Mouse (Mus musculus): ENCODE data around the gene Bean1. TPM values are rescaled to one million over a fixed set of nuclear protein-coding genes. Genes with fewer than 3 reads are reported as not detected.

The Bean1 gene
- polyA plus RNA-seq, 2 experiments: 1.7 to 4.5 TPM

GRCm38 (mm10) chr8:104219806-104220205 is 49.6 kb downstream of the Bean1 start:
- no peaks in the 10 kb centered on the region for H3K27me3 ChIP-seq (ENCODE audit: control insufficient read depth, insufficient read depth, low read length)
- DNase-seq (ENCODE audit: low spot score) (peak; percentile 79), ATAC-seq (ENCODE audit: low FRiP score, low read depth) (peak; percentile 68; the same call in 1 of the 2 replicates)
- H3K4me2 ChIP-seq (replicated peaks; ENCODE audit: low read depth, low read length, severe bottlenecking): no peak overlapping the region
- H3K4me3 ChIP-seq (replicated peaks; ENCODE audit: low read length): no peak overlapping the region
- no peak overlapping the region for H3K9ac ChIP-seq (ENCODE audit: low read depth, low read length, severe bottlenecking)
- H3K27ac ChIP-seq (replicated peaks; ENCODE audit: low read depth, low read length): no peak overlapping the region
- no peaks in the 10 kb centered on the region; the same call in 1 of the 2 replicates for H3K9me3 ChIP-seq (ENCODE audit: control insufficient read depth, low read length)
- no peaks in the 10 kb centered on the region for H3K4me1 ChIP-seq (ENCODE audit: control insufficient read depth, insufficient read depth, low read length)
- 46% methylated on average over 5 of the region's 5 CpGs for WGBS
- H3K36me3 ChIP-seq (ENCODE audit: control insufficient read depth, insufficient read depth, low read length): no peaks in the 10 kb centered on the region
- TF ChIP-seq POLR2A (IDR thresholded peaks at IDR 0.05; ENCODE audit: borderline replicate concordance, extremely low read depth, insufficient read depth, insufficient read length): no peak

- no peak overlapping the region for H3K9ac ChIP-seq (ENCODE audit: low read depth, low read length, severe bottlenecking)
- H3K4me3 ChIP-seq (replicated peaks; ENCODE audit: low read length): no peak overlapping the region
- DNase-seq (ENCODE audit: low spot score): no peak
- H3K27ac ChIP-seq (replicated peaks; ENCODE audit: low read depth, low read length): no peak overlapping the region
- H3K36me3 ChIP-seq (ENCODE audit: control insufficient read depth, insufficient read depth, low read length): peaks cover 60% of the 10 kb centered on the region
- no peaks in the 10 kb centered on the region for H3K4me1 ChIP-seq (ENCODE audit: control insufficient read depth, insufficient read depth, low read length)
- no peaks in the 10 kb centered on the region; the same call in 1 of the 2 replicates for H3K9me3 ChIP-seq (ENCODE audit: control insufficient read depth, low read length)
- WGBS: 91% methylated on average over 5 of the region's 5 CpGs
- H3K4me2 ChIP-seq (replicated peaks; ENCODE audit: low read depth, low read length, severe bottlenecking): no peak overlapping the region
- no peak for TF ChIP-seq POLR2A (IDR thresholded peaks at IDR 0.05; ENCODE audit: borderline replicate concordance, extremely low read depth, insufficient read depth, insufficient read length)
- H3K27me3 ChIP-seq (ENCODE audit: control insufficient read depth, insufficient read depth, low read length): no peaks in the 10 kb centered on the region
- no peak for ATAC-seq (ENCODE audit: low FRiP score, low read depth)
Observed at GRCm38 (mm10) chr8:104227048-104227447, 56.8 kb downstream of the Bean1 start.

- Histone ChIP-seq H3K27me3 (ENCODE audit: control insufficient read depth, insufficient read depth, low read length) (no peaks in the 10 kb centered on the region), H3K9ac (ENCODE audit: low read depth, low read length, severe bottlenecking) (no peak overlapping the region), H3K9me3 (ENCODE audit: control insufficient read depth, low read length) (no peaks in the 10 kb centered on the region), H3K27ac (replicated peaks; ENCODE audit: low read depth, low read length) (no peak overlapping the region), H3K36me3 (ENCODE audit: control insufficient read depth, insufficient read depth, low read length) (peaks cover 87% of the 10 kb centered on the region), H3K4me2 (replicated peaks; ENCODE audit: low read depth, low read length, severe bottlenecking) (no peak overlapping the region), H3K4me3 (replicated peaks; ENCODE audit: low read length) (no peak overlapping the region), H3K4me1 (ENCODE audit: control insufficient read depth, insufficient read depth, low read length) (no peaks in the 10 kb centered on the region)
- no peak for ATAC-seq (ENCODE audit: low FRiP score, low read depth)
- 95% methylated on average over 9 of the region's 9 CpGs for WGBS
- no peak for TF ChIP-seq POLR2A (IDR thresholded peaks at IDR 0.05; ENCODE audit: borderline replicate concordance, extremely low read depth, insufficient read depth, insufficient read length)
- DNase-seq (ENCODE audit: low spot score): no peak
Observed at GRCm38 (mm10) chr8:104230377-104230776, 60.1 kb downstream of the Bean1 start.

- no peak for TF ChIP-seq POLR2A (IDR thresholded peaks at IDR 0.05; ENCODE audit: borderline replicate concordance, extremely low read depth, insufficient read depth, insufficient read length)
- Histone ChIP-seq H3K9ac (ENCODE audit: low read depth, low read length, severe bottlenecking) (no peak overlapping the region), H3K27ac (replicated peaks; ENCODE audit: low read depth, low read length) (no peak overlapping the region), H3K4me1 (ENCODE audit: control insufficient read depth, insufficient read depth, low read length) (no peaks in the 10 kb centered on the region), H3K4me2 (replicated peaks; ENCODE audit: low read depth, low read length, severe bottlenecking) (no peak overlapping the region), H3K36me3 (ENCODE audit: control insufficient read depth, insufficient read depth, low read length) (peaks cover 91% of the 10 kb centered on the region), H3K4me3 (replicated peaks; ENCODE audit: low read length) (no peak overlapping the region), H3K27me3 (ENCODE audit: control insufficient read depth, insufficient read depth, low read length) (no peaks in the 10 kb centered on the region), H3K9me3 (ENCODE audit: control insufficient read depth, low read length) (no peaks in the 10 kb centered on the region)
- 97% methylated on average over 4 of the region's 4 CpGs for WGBS
- no peak for DNase-seq (ENCODE audit: low spot score)
- ATAC-seq (ENCODE audit: low FRiP score, low read depth): no peak
Observed at GRCm38 (mm10) chr8:104232039-104232438, 61.8 kb downstream of the Bean1 start.

DNA sequence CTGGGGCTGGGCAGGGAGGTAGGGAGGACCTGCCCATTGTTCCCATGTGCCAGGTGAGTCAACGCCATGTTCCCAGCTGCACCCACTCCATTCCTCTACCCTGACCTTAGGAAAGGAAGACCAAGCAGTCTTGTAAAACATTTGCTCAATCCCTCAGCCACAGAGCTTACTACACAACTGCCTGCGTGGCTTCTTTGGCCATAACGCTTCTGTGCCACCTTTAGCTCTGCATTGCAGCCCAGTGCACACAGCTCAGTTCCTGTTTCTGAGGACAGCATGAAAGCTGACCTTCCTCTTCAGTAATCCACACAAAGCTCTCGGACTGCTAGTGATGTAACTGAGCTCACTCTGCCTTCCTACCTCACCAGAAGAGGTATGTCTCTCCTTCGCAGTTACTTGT is 62.7 kb downstream of the Bean1 start:
- no peak overlapping the region for H3K4me3 ChIP-seq (replicated peaks; ENCODE audit: low read length)
- H3K9ac ChIP-seq (ENCODE audit: low read depth, low read length, severe bottlenecking): no peak overlapping the region
- no peak for DNase-seq (ENCODE audit: low spot score)
- TF ChIP-seq POLR2A (IDR thresholded peaks at IDR 0.05; ENCODE audit: borderline replicate concordance, extremely low read depth, insufficient read depth, insufficient read length): no peak
- H3K9me3 ChIP-seq (ENCODE audit: control insufficient read depth, low read length): no peaks in the 10 kb centered on the region
- H3K27me3 ChIP-seq (ENCODE audit: control insufficient read depth, insufficient read depth, low read length): no peaks in the 10 kb centered on the region
- no peaks in the 10 kb centered on the region for H3K4me1 ChIP-seq (ENCODE audit: control insufficient read depth, insufficient read depth, low read length)
- H3K4me2 ChIP-seq (replicated peaks; ENCODE audit: low read depth, low read length, severe bottlenecking): no peak overlapping the region
- WGBS: 92% methylated on average over 5 of the region's 5 CpGs
- ATAC-seq (ENCODE audit: low FRiP score, low read depth): no peak
- H3K27ac ChIP-seq (replicated peaks; ENCODE audit: low read depth, low read length): no peak overlapping the region
- peaks cover 90% of the 10 kb centered on the region for H3K36me3 ChIP-seq (ENCODE audit: control insufficient read depth, insufficient read depth, low read length)

DNA sequence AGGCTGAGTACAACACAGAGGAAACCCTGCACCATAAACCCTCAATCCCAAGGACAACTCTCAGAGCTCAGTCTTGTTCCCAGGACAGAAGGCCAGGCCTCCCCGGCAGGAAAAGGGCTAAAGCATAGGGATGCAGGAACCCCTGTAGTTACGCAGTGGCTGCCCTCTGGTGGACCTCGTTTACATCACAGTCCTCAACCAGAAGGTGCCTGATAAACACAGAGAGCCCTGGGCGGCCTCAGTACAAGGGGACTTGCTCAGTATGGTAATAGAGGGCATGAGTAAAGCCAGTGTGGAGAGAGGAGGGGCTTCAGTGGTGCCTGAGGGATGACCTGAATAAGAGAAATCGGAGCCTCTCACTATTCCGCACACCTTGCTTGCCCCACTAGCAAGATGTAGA is 64.3 kb downstream of the Bean1 start:
- no peak overlapping the region for H3K9ac ChIP-seq (ENCODE audit: low read depth, low read length, severe bottlenecking)
- no peak overlapping the region for H3K4me3 ChIP-seq (replicated peaks; ENCODE audit: low read length)
- H3K9me3 ChIP-seq (ENCODE audit: control insufficient read depth, low read length): no peaks in the 10 kb centered on the region
- no peak overlapping the region for H3K27ac ChIP-seq (replicated peaks; ENCODE audit: low read depth, low read length)
- ATAC-seq (ENCODE audit: low FRiP score, low read depth) (no peak), DNase-seq (ENCODE audit: low spot score) (no peak)
- peaks cover 92% of the 10 kb centered on the region for H3K36me3 ChIP-seq (ENCODE audit: control insufficient read depth, insufficient read depth, low read length)
- 55% methylated on average over 6 of the region's 6 CpGs for WGBS
- H3K27me3 ChIP-seq (ENCODE audit: control insufficient read depth, insufficient read depth, low read length): no peaks in the 10 kb centered on the region
- no peaks in the 10 kb centered on the region for H3K4me1 ChIP-seq (ENCODE audit: control insufficient read depth, insufficient read depth, low read length)
- no peak overlapping the region for H3K4me2 ChIP-seq (replicated peaks; ENCODE audit: low read depth, low read length, severe bottlenecking)
- no peak for TF ChIP-seq POLR2A (IDR thresholded peaks at IDR 0.05; ENCODE audit: borderline replicate concordance, extremely low read depth, insufficient read depth, insufficient read length)
